Mouse (Mus musculus): ENCODE data around the gene Nfyc. TPM values are rescaled to one million over a fixed set of nuclear protein-coding genes. Genes with fewer than 3 reads are reported as not detected.

Gene Nfyc
- total RNA-seq (2014; rRNA removed) (144 and 175 TPM in 2 replicates), polyA plus RNA-seq (2015; fragmentation: Nextera tagmentation; extraction: Ambion mirVana) (66.9 and 69.4 TPM in 2 replicates)

- H3K9me3 ChIP-seq (ENCODE audit: low read length): no peaks in the 10 kb centered on the region
- TF ChIP-seq CTCF (IDR thresholded peaks at IDR 0.05; ENCODE audit: low read depth): no peak
- no peak within 1 kb of the TSS for H3K4me2 ChIP-seq (ENCODE audit: low read depth, low read length)
- H3K4me3 ChIP-seq (ENCODE audit: low read length): no peak within 1 kb of the TSS
- no peaks in the 10 kb centered on the region for H3K27me3 ChIP-seq (ENCODE audit: insufficient read depth, low read length)
- ATAC-seq (no peak), DNase-seq (ENCODE audit: low spot score) (no peak)
- H3K4me1 ChIP-seq (ENCODE audit: insufficient read depth, low read length): no peaks in the 10 kb centered on the region
- H3K27ac ChIP-seq: no peak within 1 kb of the TSS
- no peaks in the 10 kb centered on the region for H3K36me3 ChIP-seq (ENCODE audit: insufficient read depth, low read length)
- H3K9ac ChIP-seq (replicated peaks; ENCODE audit: low read length): no peak within 1 kb of the TSS
- WGBS: 94% methylated on average over 4 of the region's 4 CpGs
Measured at GRCm38 (mm10) chr4:120831472-120831871, at the start of gene Nfyc. Gene Nfyc (minus strand): TSS chr4:120831572.

GRCm38 (mm10) chr4:120880731-120881432 lies 49.5 kb upstream of the Nfyc start:
- peaks cover 13% of the 10 kb centered on the region for H3K4me1 ChIP-seq (ENCODE audit: insufficient read depth, low read length)
- H3K27me3 ChIP-seq (ENCODE audit: insufficient read depth, low read length): no peaks in the 10 kb centered on the region
- ATAC-seq: no peak
- no peak overlapping the region for H3K4me2 ChIP-seq (ENCODE audit: low read depth, low read length)
- no peak for TF ChIP-seq CTCF (IDR thresholded peaks at IDR 0.05; ENCODE audit: low read depth)
- DNase-seq (ENCODE audit: low spot score): no peak
- H3K9me3 ChIP-seq (ENCODE audit: low read length): no peaks in the 10 kb centered on the region
- WGBS: 50% methylated on average over 6 of the region's 6 CpGs
- no peak overlapping the region for H3K27ac ChIP-seq
- H3K4me3 ChIP-seq (ENCODE audit: low read length): no peak overlapping the region
- no peaks in the 10 kb centered on the region for H3K36me3 ChIP-seq (ENCODE audit: insufficient read depth, low read length)
- H3K9ac ChIP-seq (replicated peaks; ENCODE audit: low read length): no peak overlapping the region

- H3K27ac ChIP-seq: no peak overlapping the region
- WGBS: 52% methylated on average over 4 of the region's 4 CpGs
- ATAC-seq (no peak), DNase-seq (ENCODE audit: low spot score) (no peak)
- H3K4me1 ChIP-seq (ENCODE audit: insufficient read depth, low read length): peaks cover 10% of the 10 kb centered on the region
- TF ChIP-seq CTCF (IDR thresholded peaks at IDR 0.05; ENCODE audit: low read depth): no peak
- no peak overlapping the region for H3K4me2 ChIP-seq (ENCODE audit: low read depth, low read length)
- H3K27me3 ChIP-seq (ENCODE audit: insufficient read depth, low read length): no peaks in the 10 kb centered on the region
- H3K36me3 ChIP-seq (ENCODE audit: insufficient read depth, low read length): no peaks in the 10 kb centered on the region
- no peak overlapping the region for H3K4me3 ChIP-seq (ENCODE audit: low read length)
- H3K9ac ChIP-seq (replicated peaks; ENCODE audit: low read length): no peak overlapping the region
- H3K9me3 ChIP-seq (ENCODE audit: low read length): no peaks in the 10 kb centered on the region
Measured at GRCm38 (mm10) chr4:120879386-120879785, 48.0 kb upstream of the Nfyc start.

GRCm38 (mm10) chr4:120878728-120879127 lies 47.4 kb upstream of the Nfyc start:
- H3K36me3 ChIP-seq (ENCODE audit: insufficient read depth, low read length): no peaks in the 10 kb centered on the region
- 48% methylated on average over 3 of the region's 3 CpGs for WGBS

GRCm38 (mm10) chr4:120875961-120876360 lies 44.6 kb upstream of the Nfyc start:
- no peak overlapping the region for H3K9ac ChIP-seq (replicated peaks; ENCODE audit: low read length)
- no peaks in the 10 kb centered on the region for H3K9me3 ChIP-seq (ENCODE audit: low read length)
- WGBS: 20% methylated on average over 3 of the region's 3 CpGs
- H3K4me2 ChIP-seq (ENCODE audit: low read depth, low read length): no peak overlapping the region
- TF ChIP-seq CTCF (IDR thresholded peaks at IDR 0.05; ENCODE audit: low read depth): no peak
- no peaks in the 10 kb centered on the region for H3K27me3 ChIP-seq (ENCODE audit: insufficient read depth, low read length)
- no peaks in the 10 kb centered on the region for H3K36me3 ChIP-seq (ENCODE audit: insufficient read depth, low read length)
- no peak overlapping the region for H3K4me3 ChIP-seq (ENCODE audit: low read length)
- H3K27ac ChIP-seq: peak overlapping the region; percentile 7; the same call in 1 of the 2 replicates
- ATAC-seq (no peak), DNase-seq (ENCODE audit: low spot score) (no peak)
- H3K4me1 ChIP-seq (ENCODE audit: insufficient read depth, low read length): no peaks in the 10 kb centered on the region

More at GRCm38 (mm10) chr4:120878728-120879127, 47.4 kb upstream of the Nfyc start:
- DNase-seq (ENCODE audit: low spot score): no peak
- no peak for ATAC-seq
- Histone ChIP-seq H3K27me3 (ENCODE audit: insufficient read depth, low read length) (no peaks in the 10 kb centered on the region), H3K9ac (replicated peaks; ENCODE audit: low read length) (no peak overlapping the region), H3K27ac (no peak overlapping the region), H3K9me3 (ENCODE audit: low read length) (no peaks in the 10 kb centered on the region), H3K4me3 (ENCODE audit: low read length) (no peak overlapping the region), H3K4me1 (ENCODE audit: insufficient read depth, low read length) (peaks cover 10% of the 10 kb centered on the region), H3K4me2 (ENCODE audit: low read depth, low read length) (no peak overlapping the region)
- TF ChIP-seq CTCF (IDR thresholded peaks at IDR 0.05; ENCODE audit: low read depth): no peak

- DNase-seq (ENCODE audit: low spot score) (peak; percentile 65), ATAC-seq (peak; percentile 86)
- no peaks in the 10 kb centered on the region for H3K27me3 ChIP-seq (ENCODE audit: insufficient read depth, low read length)
- peak overlapping the region; percentile 60; the same call in 1 of the 2 replicates for H3K27ac ChIP-seq
- 0 out of 2 replicates have a peak overlapping the region, but pooled peaks have one; percentile 33 for H3K9ac ChIP-seq (replicated peaks; ENCODE audit: low read length)
- no peaks in the 10 kb centered on the region for H3K36me3 ChIP-seq (ENCODE audit: insufficient read depth, low read length)
- no peaks in the 10 kb centered on the region for H3K9me3 ChIP-seq (ENCODE audit: low read length)
- H3K4me1 ChIP-seq (ENCODE audit: insufficient read depth, low read length): peaks cover 11% of the 10 kb centered on the region
- no peak for TF ChIP-seq CTCF (IDR thresholded peaks at IDR 0.05; ENCODE audit: low read depth)
- H3K4me3 ChIP-seq (ENCODE audit: low read length): no peak overlapping the region
- WGBS: 20% methylated on average over 7 of the region's 7 CpGs
- H3K4me2 ChIP-seq (ENCODE audit: low read depth, low read length): peak overlapping the region; percentile 10; the same call in 1 of the 2 replicates
Measured at GRCm38 (mm10) chr4:120870262-120870748, 38.9 kb upstream of the Nfyc start.

GRCm38 (mm10) chr4:120868988-120869387 lies 37.6 kb upstream of the Nfyc start:
- Histone ChIP-seq H3K9ac (replicated peaks; ENCODE audit: low read length) (no peak overlapping the region), H3K4me2 (ENCODE audit: low read depth, low read length) (no peak overlapping the region), H3K4me1 (ENCODE audit: insufficient read depth, low read length) (peaks cover 11% of the 10 kb centered on the region), H3K4me3 (ENCODE audit: low read length) (no peak overlapping the region), H3K9me3 (ENCODE audit: low read length) (no peaks in the 10 kb centered on the region), H3K27ac (no peak overlapping the region), H3K36me3 (ENCODE audit: insufficient read depth, low read length) (no peaks in the 10 kb centered on the region), H3K27me3 (ENCODE audit: insufficient read depth, low read length) (no peaks in the 10 kb centered on the region)
- WGBS: 74% methylated on average over 3 of the region's 3 CpGs
- TF ChIP-seq CTCF (IDR thresholded peaks at IDR 0.05; ENCODE audit: low read depth): no peak
- DNase-seq (ENCODE audit: low spot score) (no peak), ATAC-seq (no peak)

All from hindbrain, postnatal 0 days (tissue).